Mouse (Mus musculus): ENCODE results near the gene Wscd2. TPM values are rescaled to one million over a fixed set of nuclear protein-coding genes. Genes with fewer than 3 reads are reported as not detected.

The Wscd2 gene
- polyA plus RNA-seq, 1 experiment from 2014 or later = 4.0 TPM

GRCm38 (mm10) chr5:113555684-113556083, 65.6 kb downstream of the Wscd2 start:
- Histone ChIP-seq H3K27ac (replicated peaks) (no peak overlapping the region), H3K4me2 (no peak overlapping the region), H3K27me3 (replicated peaks) (peaks cover 54% of the 10 kb centered on the region), H3K36me3 (no peaks in the 10 kb centered on the region), H3K4me3 (no peak overlapping the region), H3K4me1 (peaks cover 3% of the 10 kb centered on the region; the same call in 1 of the 2 replicates), H3K9me3 (no peaks in the 10 kb centered on the region), H3K9ac (no peak overlapping the region)
- no peak for ATAC-seq (ENCODE audit: extremely low read depth, insufficient number of reproducible peaks, low FRiP score, low TSS enrichment)
- WGBS = 55% methylated on average over 2 of the region's 2 CpGs

- Histone ChIP-seq H3K36me3 (no peaks in the 10 kb centered on the region), H3K27ac (replicated peaks) (no peak overlapping the region), H3K4me1 (peaks cover 3% of the 10 kb centered on the region; the same call in 1 of the 2 replicates), H3K9ac (no peak overlapping the region), H3K4me2 (no peak overlapping the region), H3K4me3 (no peak overlapping the region), H3K9me3 (no peaks in the 10 kb centered on the region), H3K27me3 (replicated peaks) (peaks cover 30% of the 10 kb centered on the region)
- 82% methylated on average over 8 of the region's 8 CpGs for WGBS
- ATAC-seq (ENCODE audit: extremely low read depth, insufficient number of reproducible peaks, low FRiP score, low TSS enrichment) = no peak
Measured at GRCm38 (mm10) chr5:113558065-113558464, 67.9 kb downstream of the Wscd2 start.

GRCm38 (mm10) chr5:113559627-113560026, 69.5 kb downstream of the Wscd2 start:
- Histone ChIP-seq H3K27me3 (replicated peaks) (peaks cover 18% of the 10 kb centered on the region), H3K9me3 (no peaks in the 10 kb centered on the region), H3K4me2 (no peak overlapping the region), H3K9ac (no peak overlapping the region), H3K4me1 (peaks cover 3% of the 10 kb centered on the region; the same call in 1 of the 2 replicates), H3K4me3 (no peak overlapping the region), H3K27ac (replicated peaks) (no peak overlapping the region), H3K36me3 (no peaks in the 10 kb centered on the region)
- ATAC-seq (ENCODE audit: extremely low read depth, insufficient number of reproducible peaks, low FRiP score, low TSS enrichment) = no peak
- 51% methylated on average over 5 of the region's 5 CpGs for WGBS

DNA sequence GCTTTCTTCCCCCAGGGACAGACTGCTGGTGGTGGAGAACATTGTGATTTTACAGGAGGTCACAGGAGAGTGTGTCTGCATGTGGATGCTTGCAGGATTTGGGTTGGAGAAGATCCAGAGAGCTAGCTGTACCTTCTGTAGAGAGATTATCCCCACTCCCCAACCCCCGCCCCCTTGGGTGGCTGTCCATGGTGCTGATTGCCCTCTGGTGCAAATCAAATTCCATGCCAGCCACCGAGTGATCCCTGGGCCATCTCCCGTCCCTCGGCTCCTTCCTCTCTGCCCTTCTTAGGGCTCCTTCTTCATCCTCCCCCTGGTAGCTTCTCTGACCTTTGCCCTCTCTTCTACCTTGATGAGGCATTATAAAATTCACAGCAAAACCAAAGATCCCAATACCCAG, 74.3 kb downstream of the Wscd2 start:
- ATAC-seq (ENCODE audit: extremely low read depth, insufficient number of reproducible peaks, low FRiP score, low TSS enrichment) = no peak
- Histone ChIP-seq H3K27ac (replicated peaks) (no peak overlapping the region), H3K9ac (no peak overlapping the region), H3K4me2 (no peak overlapping the region), H3K4me3 (no peak overlapping the region), H3K36me3 (no peaks in the 10 kb centered on the region), H3K4me1 (peaks cover under 1% of the 10 kb centered on the region; the same call in 1 of the 2 replicates), H3K9me3 (no peaks in the 10 kb centered on the region), H3K27me3 (replicated peaks) (peaks cover 3% of the 10 kb centered on the region)
- WGBS = 25% methylated on average over 4 of the region's 4 CpGs

GRCm38 (mm10) chr5:113565101-113565854, 75.1 kb downstream of the Wscd2 start:
- no peak overlapping the region for H3K4me2 ChIP-seq
- H3K4me3 ChIP-seq = no peak overlapping the region
- H3K4me1 ChIP-seq = no peaks in the 10 kb centered on the region
- H3K9me3 ChIP-seq = no peaks in the 10 kb centered on the region
- H3K27me3 ChIP-seq (replicated peaks) = peaks cover 3% of the 10 kb centered on the region
- ATAC-seq (ENCODE audit: extremely low read depth, insufficient number of reproducible peaks, low FRiP score, low TSS enrichment) = no peak
- H3K27ac ChIP-seq (replicated peaks) = no peak overlapping the region
- 71% methylated on average over 10 of the region's 10 CpGs for WGBS
- no peaks in the 10 kb centered on the region for H3K36me3 ChIP-seq
- no peak overlapping the region for H3K9ac ChIP-seq

GRCm38 (mm10) chr5:113565858-113566257, 75.7 kb downstream of the Wscd2 start:
- no peak overlapping the region for H3K4me2 ChIP-seq
- no peaks in the 10 kb centered on the region for H3K4me1 ChIP-seq
- H3K9me3 ChIP-seq = no peaks in the 10 kb centered on the region
- no peak for ATAC-seq (ENCODE audit: extremely low read depth, insufficient number of reproducible peaks, low FRiP score, low TSS enrichment)
- peaks cover 3% of the 10 kb centered on the region for H3K27me3 ChIP-seq (replicated peaks)
- H3K4me3 ChIP-seq = no peak overlapping the region
- WGBS = 67% methylated on average over 12 of the region's 12 CpGs
- H3K36me3 ChIP-seq = no peaks in the 10 kb centered on the region
- H3K27ac ChIP-seq (replicated peaks) = no peak overlapping the region
- no peak overlapping the region for H3K9ac ChIP-seq

GRCm38 (mm10) chr5:113570056-113570717, 80.1 kb downstream of the Wscd2 start:
- H3K27me3 ChIP-seq (replicated peaks) = peaks cover 19% of the 10 kb centered on the region
- no peak overlapping the region for H3K4me2 ChIP-seq
- H3K9ac ChIP-seq = no peak overlapping the region
- no peaks in the 10 kb centered on the region for H3K9me3 ChIP-seq
- no peaks in the 10 kb centered on the region for H3K4me1 ChIP-seq
- no peak overlapping the region for H3K4me3 ChIP-seq
- WGBS = 36% methylated on average over 7 of the region's 7 CpGs
- H3K36me3 ChIP-seq = no peaks in the 10 kb centered on the region
- ATAC-seq (ENCODE audit: extremely low read depth, insufficient number of reproducible peaks, low FRiP score, low TSS enrichment) = no peak
- no peak overlapping the region for H3K27ac ChIP-seq (replicated peaks)

GRCm38 (mm10) chr5:113577555-113577954, 87.4 kb downstream of the Wscd2 start:
- 65% methylated on average over 7 of the region's 7 CpGs for WGBS

DNA sequence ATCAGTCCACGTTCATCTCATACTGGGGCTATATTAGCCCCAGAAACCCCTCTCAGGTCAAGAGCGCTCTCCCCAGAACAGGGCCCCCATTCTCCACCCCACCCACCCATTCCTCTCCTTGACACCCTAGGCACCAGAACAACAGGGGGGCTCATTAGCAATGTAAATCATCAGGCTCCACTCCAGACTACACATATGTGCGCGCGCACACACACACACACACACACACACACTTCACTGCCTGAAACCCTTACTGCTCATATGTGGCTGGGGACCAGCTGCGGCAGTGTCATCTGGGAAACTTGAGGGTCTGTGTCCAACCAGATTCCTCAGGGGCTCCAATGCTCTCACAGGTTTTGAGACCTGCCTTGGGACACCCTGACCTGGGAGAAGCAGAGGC, 88.3 kb downstream of the Wscd2 start:
- ATAC-seq (ENCODE audit: extremely low read depth, insufficient number of reproducible peaks, low FRiP score, low TSS enrichment) = no peak
- no peak overlapping the region for H3K9ac ChIP-seq
- no peaks in the 10 kb centered on the region for H3K9me3 ChIP-seq
- WGBS = 86% methylated on average over 6 of the region's 6 CpGs
- H3K4me2 ChIP-seq = no peak overlapping the region
- peaks cover under 1% of the 10 kb centered on the region; the same call in 1 of the 2 replicates for H3K27me3 ChIP-seq (replicated peaks)
- H3K4me1 ChIP-seq = no peaks in the 10 kb centered on the region
- no peak overlapping the region for H3K27ac ChIP-seq (replicated peaks)
- H3K4me3 ChIP-seq = no peak overlapping the region
- H3K36me3 ChIP-seq = no peaks in the 10 kb centered on the region

More at GRCm38 (mm10) chr5:113577555-113577954, 87.4 kb downstream of the Wscd2 start:
- Histone ChIP-seq H3K4me3 (no peak overlapping the region), H3K9ac (no peak overlapping the region), H3K27me3 (replicated peaks) (peaks cover 6% of the 10 kb centered on the region; the same call in 1 of the 2 replicates), H3K27ac (replicated peaks) (no peak overlapping the region), H3K4me1 (no peaks in the 10 kb centered on the region), H3K36me3 (no peaks in the 10 kb centered on the region), H3K4me2 (no peak overlapping the region), H3K9me3 (no peaks in the 10 kb centered on the region)
- ATAC-seq (ENCODE audit: extremely low read depth, insufficient number of reproducible peaks, low FRiP score, low TSS enrichment) = no peak

GRCm38 (mm10) chr5:113579128-113579527, 89.0 kb downstream of the Wscd2 start:
- no peaks in the 10 kb centered on the region for H3K27me3 ChIP-seq (replicated peaks)
- H3K4me2 ChIP-seq = no peak overlapping the region
- WGBS = 82% methylated on average over 4 of the region's 4 CpGs
- H3K27ac ChIP-seq (replicated peaks) = no peak overlapping the region
- no peaks in the 10 kb centered on the region for H3K4me1 ChIP-seq
- H3K9me3 ChIP-seq = no peaks in the 10 kb centered on the region
- ATAC-seq (ENCODE audit: extremely low read depth, insufficient number of reproducible peaks, low FRiP score, low TSS enrichment) = no peak
- H3K4me3 ChIP-seq = no peak overlapping the region
- H3K36me3 ChIP-seq = no peaks in the 10 kb centered on the region
- no peak overlapping the region for H3K9ac ChIP-seq

- 48% methylated on average over 8 of the region's 8 CpGs for WGBS
- Histone ChIP-seq H3K9me3 (no peaks in the 10 kb centered on the region), H3K9ac (no peak overlapping the region), H3K4me2 (no peak overlapping the region), H3K36me3 (no peaks in the 10 kb centered on the region), H3K27me3 (replicated peaks) (no peaks in the 10 kb centered on the region), H3K4me1 (no peaks in the 10 kb centered on the region), H3K4me3 (no peak overlapping the region), H3K27ac (replicated peaks) (no peak overlapping the region)
- no peak for ATAC-seq (ENCODE audit: extremely low read depth, insufficient number of reproducible peaks, low FRiP score, low TSS enrichment)
Measured at GRCm38 (mm10) chr5:113580248-113580647, 90.1 kb downstream of the Wscd2 start.

Measured in heart, embryonic 13.5 days (tissue).